Mouse (Mus musculus): ENCODE measurements around the gene Inhbc. TPM values are rescaled to one million over a fixed set of nuclear protein-coding genes. Genes with fewer than 3 reads are reported as not detected.

The Inhbc gene
- polyA plus RNA-seq, 1 experiment from 2014 or later: not detected

Other genes with a start within 250 kb of the Inhbc start
- gene Os9, start 249.3 kb downstream of the Inhbc start, polyA plus RNA-seq (2016; fragmentation: Nextera tagmentation; extraction: Ambion mirVana): 62.3 and 83.0 TPM in 2 replicates
- 4.9 and 6.1 TPM in 2 replicates for gene B4galnt1, start 205.2 kb downstream of the Inhbc start, polyA plus RNA-seq (2016; fragmentation: Nextera tagmentation; extraction: Ambion mirVana)
- gene Slc26a10, start 189.8 kb downstream of the Inhbc start, polyA plus RNA-seq (2016; fragmentation: Nextera tagmentation; extraction: Ambion mirVana): 0.87 and 1.4 TPM in 2 replicates
- gene Arhgef25, start 180.3 kb downstream of the Inhbc start, polyA plus RNA-seq (2016; fragmentation: Nextera tagmentation; extraction: Ambion mirVana): 24.8 and 28.7 TPM in 2 replicates
- gene Dtx3, start 174.7 kb downstream of the Inhbc start, polyA plus RNA-seq (2016; fragmentation: Nextera tagmentation; extraction: Ambion mirVana): 119 and 142 TPM in 2 replicates
- gene Pip4k2c, start 158.8 kb downstream of the Inhbc start, polyA plus RNA-seq (2016; fragmentation: Nextera tagmentation; extraction: Ambion mirVana): 16.5 and 18.1 TPM in 2 replicates
- 14.9 and 29.4 TPM in 2 replicates for gene Kif5a, start 107.1 kb downstream of the Inhbc start, polyA plus RNA-seq (2016; fragmentation: Nextera tagmentation; extraction: Ambion mirVana)
- 212 and 239 TPM in 2 replicates for gene Dctn2, start 104.1 kb downstream of the Inhbc start, polyA plus RNA-seq (2016; fragmentation: Nextera tagmentation; extraction: Ambion mirVana)
- 11.9 and 13.0 TPM in 2 replicates for gene Mbd6, start 81.4 kb downstream of the Inhbc start, polyA plus RNA-seq (2016; fragmentation: Nextera tagmentation; extraction: Ambion mirVana)
- gene Mars, start 58.6 kb downstream of the Inhbc start, polyA plus RNA-seq (2016; fragmentation: Nextera tagmentation; extraction: Ambion mirVana): 180 and 187 TPM in 2 replicates
- gene Arhgap9, start 48.5 kb downstream of the Inhbc start, polyA plus RNA-seq (2016; fragmentation: Nextera tagmentation; extraction: Ambion mirVana): 1.1 and 1.3 TPM in 2 replicates
- 7.8 and 11.0 TPM in 2 replicates for gene Gli1, start 28.5 kb downstream of the Inhbc start, polyA plus RNA-seq (2016; fragmentation: Nextera tagmentation; extraction: Ambion mirVana)
- 0.02 TPM in 1 of 2 replicates, not detected in the other for gene Inhbe, start 16.0 kb downstream of the Inhbc start, polyA plus RNA-seq (2016; fragmentation: Nextera tagmentation; extraction: Ambion mirVana)
- 29.6 and 34.5 TPM in 2 replicates for gene R3hdm2, start 9.9 kb upstream of the Inhbc start, polyA plus RNA-seq (2016; fragmentation: Nextera tagmentation; extraction: Ambion mirVana)
- 0.52 and 0.62 TPM in 2 replicates for gene Stac3, start 131.3 kb upstream of the Inhbc start, polyA plus RNA-seq (2016; fragmentation: Nextera tagmentation; extraction: Ambion mirVana)
- 5.2 and 5.8 TPM in 2 replicates for gene Ndufa4l2, start 144.5 kb upstream of the Inhbc start, polyA plus RNA-seq (2016; fragmentation: Nextera tagmentation; extraction: Ambion mirVana)
- 107 and 121 TPM in 2 replicates for gene Shmt2, start 152.0 kb upstream of the Inhbc start, polyA plus RNA-seq (2016; fragmentation: Nextera tagmentation; extraction: Ambion mirVana)
- gene Nxph4, start 164.1 kb upstream of the Inhbc start, polyA plus RNA-seq (2016; fragmentation: Nextera tagmentation; extraction: Ambion mirVana): 19.4 and 27.2 TPM in 2 replicates

Measured in midbrain, embryonic 10.5 days (tissue).